Mouse (Mus musculus) frontal cortex, postnatal 25 days (tissue): ENCODE measurements around the gene Ociad1.

Experiments used
- DNase-seq, 2 experiments: peaks; one replicate each; pipeline ENCODE4 v3.0.0; 2022; ENCODE audit warnings: low spot score in 2 of 2

Gene Ociad1

GRCm38 (mm10) chr5:73337961-73338831, 45.6 kb downstream of the Ociad1 start:
- DNase-seq, result peak; percentile 32 to 48

GRCm38 (mm10) chr5:73338832-73339163, 46.2 kb downstream of the Ociad1 start:
- DNase-seq, result no peak

- no peak for DNase-seq
These were observed 47.5 kb downstream of the Ociad1 start for GRCm38 (mm10) chr5:73339779-73340722.

DNA sequence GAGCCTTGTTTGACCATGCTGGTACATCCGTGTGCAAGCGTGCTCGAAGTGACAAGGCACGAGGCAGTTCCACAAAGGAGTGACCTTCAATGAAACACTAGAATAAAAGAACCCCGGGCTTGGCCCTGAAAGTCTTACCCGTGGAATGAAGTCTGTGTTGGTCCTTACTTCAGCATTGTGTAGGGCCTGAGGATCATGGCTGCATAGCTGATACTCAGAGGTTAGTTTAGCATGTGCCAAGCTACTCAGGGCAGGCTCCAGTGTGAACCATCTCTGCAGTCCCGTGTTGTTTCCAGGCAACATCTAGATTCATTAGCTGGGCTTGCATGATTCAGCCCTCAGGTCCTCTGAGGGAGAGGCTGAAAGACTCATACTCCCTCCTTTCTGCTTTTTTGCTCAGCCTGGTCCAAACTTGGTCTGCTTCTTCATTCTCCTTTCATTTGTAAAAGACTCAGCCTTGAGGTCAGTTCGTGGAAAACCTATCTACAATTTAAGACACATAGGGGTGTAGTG, 48.2 kb downstream of the Ociad1 start, which contains the start of gene Ociad2:
Ociad2 (minus strand) TSS at position 306 of the 513 bp plus-strand sequence.
- DNase-seq, result no peak

- no peak for DNase-seq
These were observed 50.2 kb downstream of the Ociad1 start for GRCm38 (mm10) chr5:73342701-73343355.

DNA sequence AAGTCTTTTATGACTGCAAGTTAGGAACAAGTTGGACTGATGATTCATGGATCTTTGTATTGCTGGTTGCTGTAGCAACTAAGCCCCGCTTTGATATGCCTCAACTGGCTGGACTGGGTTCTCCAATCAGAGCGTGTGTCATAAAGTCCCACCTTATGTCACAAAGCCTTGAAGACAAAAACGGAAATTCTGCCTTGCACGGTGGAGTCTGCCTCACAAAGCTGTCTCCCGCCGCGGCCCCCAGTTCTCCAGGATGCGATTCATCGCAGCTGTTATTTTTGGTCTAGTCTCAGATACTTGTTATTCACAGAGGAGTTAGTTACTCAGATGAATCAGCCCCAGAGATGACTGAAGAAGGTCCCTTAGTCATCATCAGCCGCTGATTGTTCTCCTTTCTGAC, 51.7 kb downstream of the Ociad1 start:
- DNase-seq, result peak; percentile 59 to 78

- DNase-seq, result no peak
These were observed 52.7 kb downstream of the Ociad1 start for GRCm38 (mm10) chr5:73345254-73345653.

DNA sequence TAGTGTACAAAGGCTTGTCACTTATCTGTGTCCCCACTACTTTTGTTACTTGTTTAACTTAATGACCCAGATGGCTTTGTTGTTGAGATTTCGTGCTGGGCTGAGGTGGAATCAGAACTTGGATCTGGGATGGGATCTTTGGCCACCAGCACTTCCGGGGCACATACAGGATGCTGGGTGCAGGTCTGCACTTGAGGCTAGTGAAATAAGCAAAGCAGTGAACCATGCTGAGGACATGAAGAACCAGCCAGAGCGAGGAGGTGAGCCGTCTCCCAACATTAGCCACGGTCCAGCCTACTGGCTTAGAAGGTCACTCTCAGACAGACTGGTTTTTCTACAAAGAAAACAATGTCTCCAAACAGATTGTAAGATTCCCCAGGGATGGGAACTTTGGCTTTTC, 56.9 kb downstream of the Ociad1 start:
- DNase-seq, result no peak

- no peak for DNase-seq
These were observed 59.2 kb downstream of the Ociad1 start for GRCm38 (mm10) chr5:73351796-73352195.

DNA sequence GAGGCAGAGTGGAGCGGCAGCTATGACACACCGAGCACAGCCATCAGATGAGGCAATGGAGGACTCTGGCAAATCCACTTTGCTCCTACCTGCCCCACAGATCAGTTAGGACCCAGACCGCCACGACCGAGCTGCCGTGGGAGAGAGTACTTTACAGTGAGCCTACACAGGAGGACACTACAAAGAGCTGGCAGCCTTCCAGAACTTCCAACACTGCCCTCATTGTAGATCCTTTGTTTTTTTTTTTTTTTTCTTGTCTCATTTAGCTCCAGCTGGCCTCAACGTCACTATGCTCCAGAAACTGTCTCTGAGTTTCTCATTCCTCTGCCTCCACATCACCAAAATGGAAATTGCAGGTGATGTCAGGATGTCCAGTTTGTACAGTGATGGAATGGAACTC, 60.9 kb downstream of the Ociad1 start:
- no peak for DNase-seq

- no peak for DNase-seq
These were observed 61.4 kb downstream of the Ociad1 start for GRCm38 (mm10) chr5:73353978-73354377.

DNA sequence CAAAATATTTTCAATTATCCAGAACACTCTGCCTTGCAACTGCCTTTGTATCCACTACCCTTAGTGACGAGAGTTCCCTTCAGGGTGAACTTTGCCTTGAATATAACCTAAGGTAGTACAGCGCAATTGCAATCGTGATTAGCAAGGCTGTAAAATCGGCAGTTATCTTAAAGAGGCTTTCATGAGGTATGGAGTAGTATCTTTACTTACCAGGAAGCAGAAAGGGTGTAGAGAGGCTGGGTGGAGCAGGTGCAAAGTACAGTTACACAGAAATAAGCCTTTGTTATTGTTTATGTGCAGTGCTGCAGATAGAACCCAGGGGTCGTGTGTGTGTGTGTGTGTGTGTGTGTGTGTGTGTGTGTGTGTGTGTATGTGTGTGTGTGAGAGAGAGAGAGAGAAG, 62.8 kb downstream of the Ociad1 start:
- DNase-seq, result no peak

DNA sequence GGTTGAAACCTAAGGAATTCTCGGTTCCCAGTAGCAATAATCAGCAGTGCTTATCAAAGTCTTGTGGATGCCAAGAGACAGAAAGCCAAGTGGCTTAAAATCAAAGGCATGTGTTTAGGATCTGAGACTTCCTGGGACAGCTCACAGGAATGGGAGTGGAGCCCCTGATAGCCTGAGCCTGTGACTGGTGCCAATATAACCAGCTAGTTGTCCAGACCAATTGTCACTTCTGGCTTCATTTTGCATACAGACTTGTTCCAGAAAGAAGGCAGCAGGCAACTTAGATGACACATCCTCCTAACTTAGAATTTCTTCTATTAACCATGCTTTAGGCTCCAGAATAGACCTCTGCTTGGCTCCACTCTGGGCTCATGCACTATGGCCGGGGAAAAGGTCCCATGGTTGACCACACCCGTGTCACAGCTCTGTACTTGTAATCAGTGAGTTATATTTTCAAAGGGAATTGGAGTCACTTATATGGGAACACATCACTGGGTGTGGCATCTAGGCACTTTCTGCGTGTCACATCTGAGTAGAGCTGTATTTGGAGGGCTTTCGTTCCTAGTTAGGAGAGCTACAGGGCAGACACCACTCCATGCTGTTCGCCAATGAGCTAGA, 66.7 kb downstream of the Ociad1 start:
- DNase-seq, result no peak

DNA sequence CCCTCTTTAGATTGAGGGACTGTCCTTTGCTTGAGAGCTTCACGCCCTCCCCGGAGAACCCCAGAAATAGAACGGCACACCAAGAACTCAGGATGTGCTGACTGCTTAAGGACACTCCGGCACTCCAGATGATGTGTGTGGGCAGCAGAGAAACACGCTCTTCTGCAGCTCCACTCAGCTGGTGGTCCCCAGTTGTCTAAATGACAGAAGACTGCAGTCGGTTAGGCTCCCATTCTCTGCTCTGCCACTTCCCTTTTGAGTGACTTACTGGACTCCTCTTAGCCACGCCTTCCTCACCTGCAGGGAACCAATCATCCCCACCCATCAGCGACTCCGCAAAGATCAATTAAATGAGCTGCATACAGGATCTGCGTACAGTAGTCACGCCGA, 67.2 kb downstream of the Ociad1 start:
- DNase-seq, result peak in 1 of 2 experiments; percentile 42

- DNase-seq, result no peak
These were observed 67.7 kb downstream of the Ociad1 start for GRCm38 (mm10) chr5:73360240-73360639.

DNA sequence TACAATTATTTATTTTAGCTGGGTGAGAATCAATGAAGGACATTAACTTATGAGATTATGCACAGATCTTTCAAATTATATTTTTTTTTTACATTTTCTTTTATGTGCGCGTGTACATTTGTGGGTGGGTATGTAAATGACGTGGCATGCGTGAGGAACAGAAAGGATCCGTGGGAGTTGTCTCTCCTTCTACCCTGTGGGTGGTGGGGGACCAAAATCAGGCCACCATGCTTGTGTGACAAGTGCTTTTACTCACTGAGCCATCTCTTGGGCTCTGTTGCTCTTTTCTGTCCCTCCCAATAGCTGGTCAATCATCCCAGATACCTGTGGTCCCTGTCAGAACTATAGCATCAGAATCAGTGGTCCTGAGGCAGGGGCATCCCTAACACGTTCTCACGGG, 69.8 kb downstream of the Ociad1 start:
- no peak for DNase-seq

DNA sequence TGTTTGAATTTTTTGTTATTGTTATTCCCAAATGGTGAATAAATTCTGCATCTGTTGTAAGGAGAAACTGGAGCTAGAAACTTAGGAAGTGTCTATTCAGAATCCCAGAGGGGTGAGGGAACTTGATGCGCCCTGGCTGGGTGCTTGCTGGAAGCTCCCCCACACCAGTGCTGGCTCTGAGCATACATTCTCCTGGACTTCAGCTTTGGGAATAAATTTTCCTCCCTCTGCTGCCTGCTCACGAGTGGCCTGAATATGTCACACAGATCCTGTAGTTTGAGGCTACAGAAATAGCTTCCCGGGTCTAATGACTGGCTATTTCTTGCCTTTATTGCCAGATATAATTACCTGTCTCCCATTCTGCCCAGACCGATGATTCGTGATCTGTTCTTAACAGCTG, 70.2 kb downstream of the Ociad1 start:
- DNase-seq, result no peak
